Comparison of ENCODE assay signal across 8 mouse cellular contexts in genomic region chr4:102255295-102255670, GRCm38 (mm10).
DNase-seq lines count a peak whose midpoint lies in the region; ATAC-seq lines count a peak whose summit lies in the region.

No protein-coding gene starts in this region.

- peak overlapping the region; percentile 94 for H3K27ac ChIP-seq in heart, embryonic 13.5 days (replicated peaks)
- H3K27ac ChIP-seq in hindbrain, embryonic 15.5 days (replicated peaks) = peak overlapping the region; percentile 80
- H3K27ac ChIP-seq in midbrain, embryonic 16.5 days (ENCODE audit: low read length) = peak overlapping the region; percentile 79

- ATAC-seq in heart, embryonic 13.5 days (ENCODE audit: extremely low read depth, insufficient number of reproducible peaks, low FRiP score, low TSS enrichment) = no peak
- ATAC-seq in hindbrain, embryonic 15.5 days (ENCODE audit: low FRiP score, low read depth) = no peak
- no peak for ATAC-seq in midbrain, embryonic 16.5 days

- H3K4me1 ChIP-seq in heart, embryonic 13.5 days = peaks cover 38% of the 10 kb centered on the region
- peaks cover 14% of the 10 kb centered on the region for H3K4me1 ChIP-seq in hindbrain, embryonic 15.5 days (replicated peaks)
- H3K4me1 ChIP-seq in midbrain, embryonic 16.5 days (ENCODE audit: control insufficient read depth, insufficient read depth, low read length) = peaks cover 23% of the 10 kb centered on the region

- H3K36me3 ChIP-seq in heart, embryonic 13.5 days = no peaks in the 10 kb centered on the region
- H3K36me3 ChIP-seq in hindbrain, embryonic 15.5 days = no peaks in the 10 kb centered on the region
- no peaks in the 10 kb centered on the region for H3K36me3 ChIP-seq in midbrain, embryonic 16.5 days (ENCODE audit: control insufficient read depth, insufficient read depth, low read length)

- H3K4me3 ChIP-seq in heart, embryonic 13.5 days = peak overlapping the region; percentile 63
- H3K4me3 ChIP-seq in hindbrain, embryonic 15.5 days = peak overlapping the region; percentile 45
- H3K4me3 ChIP-seq in midbrain, embryonic 16.5 days (ENCODE audit: low read depth, low read length) = peak overlapping the region; percentile 46

- H3K27me3 ChIP-seq in heart, embryonic 13.5 days (replicated peaks) = no peaks in the 10 kb centered on the region
- no peaks in the 10 kb centered on the region for H3K27me3 ChIP-seq in hindbrain, embryonic 15.5 days
- H3K27me3 ChIP-seq in midbrain, embryonic 16.5 days (ENCODE audit: control insufficient read depth, insufficient read depth, low read depth, low read length) = no peaks in the 10 kb centered on the region

- H3K9me3 ChIP-seq in heart, embryonic 13.5 days = no peaks in the 10 kb centered on the region
- H3K9me3 ChIP-seq in hindbrain, embryonic 15.5 days = no peaks in the 10 kb centered on the region
- H3K9me3 ChIP-seq in midbrain, embryonic 16.5 days (replicated peaks; ENCODE audit: control insufficient read depth, low read length, poor library complexity, severe bottlenecking) = no peaks in the 10 kb centered on the region

- peak overlapping the region; percentile 73 for H3K4me2 ChIP-seq in heart, embryonic 13.5 days
- peak overlapping the region; percentile 74 for H3K4me2 ChIP-seq in hindbrain, embryonic 15.5 days
- peak overlapping the region; percentile 77 for H3K4me2 ChIP-seq in midbrain, embryonic 16.5 days (ENCODE audit: low read length)

- peak overlapping the region; percentile 85 for H3K9ac ChIP-seq in heart, embryonic 13.5 days
- H3K9ac ChIP-seq in hindbrain, embryonic 15.5 days = peak overlapping the region; percentile 54
- peak overlapping the region; percentile 73 for H3K9ac ChIP-seq in midbrain, embryonic 16.5 days (ENCODE audit: low read depth, low read length)

- 19% methylated on average over 9 of the region's 9 CpGs for WGBS in heart, embryonic 13.5 days
- 14% methylated on average over 9 of the region's 9 CpGs for WGBS in hindbrain, embryonic 15.5 days
- WGBS in midbrain, embryonic 16.5 days = 7% methylated on average over 9 of the region's 9 CpGs

- no peak for DNase-seq in heart, adult 11 months
- DNase-seq in embryo, embryonic 11.5 days (ENCODE audit: low read depth, low spot score) = peak; percentile 7
- no peak for DNase-seq in MN1 (ENCODE audit: low spot score)
- no peak for DNase-seq in gastrocnemius, postnatal 4 days (ENCODE audit: low spot score in 2 of 2)
- DNase-seq in layer of hippocampus, adult 11-12 months (ENCODE audit: low spot score) = no peak
